Mouse (Mus musculus): Measurements from ENCODE around the gene Gm28230.

The Gm28230 gene

DNA sequence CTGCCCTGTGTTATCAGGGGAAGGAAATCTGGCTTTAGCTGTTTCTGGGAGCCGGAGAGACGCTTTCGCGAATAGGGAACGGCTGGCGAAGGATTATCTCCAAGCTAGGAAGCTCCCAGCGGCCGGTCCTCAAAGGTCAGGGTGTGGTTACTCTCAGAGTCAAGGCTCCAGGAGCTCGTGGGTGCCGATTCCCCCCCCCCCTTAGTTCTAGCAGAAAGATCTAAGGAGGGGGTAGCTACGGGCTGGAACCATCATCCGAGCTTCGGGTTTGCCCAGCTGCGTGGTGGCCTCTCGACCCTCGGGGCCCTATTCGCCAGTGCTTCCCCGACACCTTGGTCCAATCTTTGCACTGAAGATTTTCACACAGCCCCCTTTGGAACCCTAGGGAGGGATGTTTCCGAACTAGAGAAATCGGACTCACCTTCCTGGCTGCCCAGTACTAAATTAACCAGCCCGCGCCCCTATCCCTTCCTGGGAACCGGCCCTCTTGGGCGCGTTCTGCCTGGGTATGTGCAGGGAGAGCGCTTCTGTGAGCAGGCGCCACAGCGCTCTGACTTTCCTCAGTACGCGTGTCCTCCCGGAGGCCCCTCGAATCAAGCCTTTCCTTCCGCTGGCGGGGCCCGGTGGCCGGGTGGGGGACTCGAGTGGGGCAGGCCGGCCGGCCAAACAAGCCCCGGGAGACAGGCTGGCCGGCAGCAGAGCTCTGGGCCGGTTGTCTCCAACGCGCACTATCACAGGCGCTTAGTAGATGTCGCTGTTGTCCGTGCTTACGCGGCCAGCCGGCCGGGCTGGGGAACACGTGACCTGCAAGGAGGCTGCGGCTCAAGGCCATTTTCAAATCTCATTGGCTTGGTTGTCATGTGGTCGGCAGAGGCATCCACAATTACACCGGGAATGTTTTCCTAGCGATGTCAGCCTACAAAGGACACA is 35.2 kb upstream of the Gm28230 start, which contains the start of gene Hoxd10:
Hoxd10 (plus strand) TSS at position 903 of the 930 bp plus-strand sequence.
- DNase-seq: peak; percentile 95

DNA sequence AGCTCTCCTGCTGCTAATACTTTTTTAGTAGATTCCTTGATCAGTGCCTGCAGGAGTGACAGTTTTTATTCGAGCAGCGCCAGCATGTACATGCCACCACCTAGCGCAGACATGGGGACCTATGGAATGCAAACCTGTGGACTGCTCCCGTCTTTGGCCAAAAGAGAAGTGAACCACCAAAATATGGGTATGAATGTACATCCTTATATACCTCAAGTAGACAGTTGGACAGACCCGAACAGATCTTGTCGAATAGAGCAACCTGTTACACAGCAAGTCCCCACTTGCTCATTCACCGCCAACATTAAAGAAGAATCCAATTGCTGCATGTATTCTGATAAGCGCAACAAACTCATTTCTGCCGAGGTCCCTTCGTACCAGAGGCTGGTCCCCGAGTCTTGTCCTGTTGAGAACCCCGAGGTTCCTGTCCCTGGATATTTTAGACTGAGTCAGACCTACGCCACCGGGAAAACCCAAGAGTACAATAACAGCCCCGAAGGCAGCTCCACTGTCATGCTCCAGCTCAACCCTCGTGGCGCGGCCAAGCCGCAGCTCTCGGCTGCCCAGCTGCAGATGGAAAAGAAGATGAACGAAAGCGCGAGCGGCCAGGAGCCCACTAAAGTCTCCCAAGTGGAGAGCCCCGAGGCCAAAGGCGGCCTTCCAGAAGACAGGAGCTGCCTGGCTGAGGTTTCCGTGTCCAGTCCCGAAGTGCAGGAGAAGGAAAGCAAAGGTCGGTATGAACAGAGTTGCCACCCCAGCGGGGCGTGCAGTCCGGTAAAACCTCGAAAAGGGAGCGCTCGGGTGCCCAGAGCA is 34.3 kb upstream of the Gm28230 start:
- DNase-seq: peak; percentile 50

DNA sequence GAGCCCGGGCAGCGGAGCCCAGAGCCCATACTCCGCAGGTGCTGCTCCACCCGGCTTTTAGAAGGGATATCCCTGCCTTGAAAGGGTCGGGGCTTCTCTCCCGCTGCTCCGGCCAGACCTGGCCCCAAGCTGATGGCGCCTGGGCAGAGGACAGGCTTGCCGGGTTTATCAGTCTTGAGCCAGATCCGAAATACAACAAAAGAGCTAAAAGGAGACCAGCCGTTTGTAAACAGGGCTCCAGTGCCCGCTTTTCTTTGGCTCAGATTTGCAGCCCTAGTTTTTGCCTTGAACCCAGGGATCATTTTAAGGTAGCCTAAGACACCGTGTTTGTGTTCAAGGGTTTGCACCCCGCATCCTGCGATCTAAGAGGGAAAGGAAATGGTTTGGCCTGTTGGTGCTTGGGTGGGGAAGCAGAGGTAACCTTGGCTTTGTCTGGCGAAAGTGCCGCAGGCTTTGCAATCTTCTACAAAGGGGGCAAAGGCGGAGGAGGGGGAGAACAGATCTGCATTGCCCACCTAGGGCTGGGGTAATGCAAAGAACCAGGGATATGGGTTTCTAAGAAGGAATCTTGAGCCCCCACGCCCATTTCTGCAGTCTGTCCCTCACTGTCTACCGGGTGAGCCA is 33.6 kb upstream of the Gm28230 start:
- DNase-seq: no peak

DNA sequence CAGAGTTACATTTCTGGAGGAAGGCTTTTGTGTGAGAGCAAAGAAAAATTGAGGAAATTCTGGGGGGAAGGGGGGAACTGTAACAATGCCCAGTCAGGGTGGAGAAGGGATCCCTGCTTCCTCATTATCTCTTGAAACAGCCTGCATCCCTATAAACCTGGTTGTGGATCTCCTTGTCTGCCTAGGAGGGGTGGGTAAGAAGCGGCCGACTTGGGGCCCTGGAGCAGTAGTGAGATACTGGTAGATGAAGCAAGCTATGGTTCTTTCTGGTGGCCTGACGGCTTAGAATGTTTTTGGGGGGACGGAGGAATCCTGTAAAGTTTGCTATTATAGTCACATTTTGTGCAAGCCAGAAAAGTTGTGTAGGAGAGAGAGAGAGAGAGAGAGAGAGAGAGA is 33.1 kb upstream of the Gm28230 start:
- DNase-seq: no peak

DNA sequence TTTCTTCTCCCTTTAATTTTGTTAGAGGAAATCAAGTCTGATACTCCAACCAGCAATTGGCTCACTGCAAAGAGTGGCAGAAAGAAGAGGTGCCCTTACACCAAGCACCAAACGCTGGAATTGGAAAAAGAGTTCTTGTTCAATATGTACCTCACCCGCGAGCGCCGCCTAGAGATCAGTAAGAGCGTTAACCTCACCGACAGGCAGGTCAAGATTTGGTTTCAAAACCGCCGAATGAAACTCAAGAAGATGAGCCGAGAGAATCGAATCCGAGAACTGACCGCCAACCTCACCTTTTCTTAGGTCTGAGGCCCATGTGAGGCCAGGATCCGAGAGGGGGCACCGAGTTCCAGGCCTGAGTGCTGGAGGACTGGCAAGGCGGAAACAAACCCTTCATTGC is 32.5 kb upstream of the Gm28230 start:
- DNase-seq: peak; percentile 84

DNA sequence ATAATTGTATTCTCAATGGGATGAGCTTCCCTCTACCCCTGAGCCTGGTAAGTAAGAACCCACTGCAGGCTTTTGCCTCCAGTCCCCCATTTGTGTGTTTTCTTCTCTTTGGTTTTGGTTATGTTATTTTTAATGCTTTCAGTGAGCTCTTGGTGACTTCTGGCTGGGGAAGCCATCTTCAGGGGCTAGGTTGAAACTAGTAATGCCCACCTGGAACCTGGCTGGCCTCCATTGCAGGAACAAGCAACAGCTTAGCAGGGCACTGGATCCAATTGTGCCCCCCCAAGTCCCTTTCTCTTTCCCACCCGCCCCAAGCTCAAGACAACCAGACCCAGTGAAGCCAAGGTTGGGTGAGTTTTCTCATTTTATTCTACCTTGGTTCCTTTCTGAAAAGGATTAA is 31.1 kb upstream of the Gm28230 start:
- DNase-seq: no peak

DNA sequence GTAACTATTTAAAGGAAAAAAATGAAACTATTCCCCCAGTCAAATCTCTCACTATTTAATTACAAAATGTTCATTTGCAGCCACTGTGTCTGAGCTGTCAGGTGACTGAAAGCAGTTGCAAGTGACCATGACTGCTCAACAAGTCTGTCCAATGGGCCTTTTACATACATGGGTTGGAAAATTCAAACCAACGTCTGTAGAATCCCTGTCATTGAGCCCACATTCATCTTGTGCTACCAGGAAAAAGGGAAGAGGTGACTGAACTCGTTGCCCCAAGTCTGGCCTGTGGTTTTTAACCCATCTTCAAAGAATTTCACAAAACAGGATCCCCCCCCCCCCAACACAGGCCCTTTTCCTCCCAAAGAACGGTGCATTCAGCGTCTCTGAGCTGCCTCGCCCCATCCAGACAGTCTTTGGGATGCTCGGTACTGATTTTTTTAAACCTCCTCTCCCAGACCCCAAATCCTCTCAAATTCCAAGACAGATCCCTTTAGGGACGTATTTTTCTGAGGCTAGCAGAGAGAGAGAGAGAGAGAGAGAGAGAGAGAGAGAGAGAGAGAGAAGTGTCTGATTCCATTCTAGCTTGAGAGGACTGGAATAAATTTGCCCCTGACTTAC is 30.6 kb upstream of the Gm28230 start:
- no peak for DNase-seq

DNA sequence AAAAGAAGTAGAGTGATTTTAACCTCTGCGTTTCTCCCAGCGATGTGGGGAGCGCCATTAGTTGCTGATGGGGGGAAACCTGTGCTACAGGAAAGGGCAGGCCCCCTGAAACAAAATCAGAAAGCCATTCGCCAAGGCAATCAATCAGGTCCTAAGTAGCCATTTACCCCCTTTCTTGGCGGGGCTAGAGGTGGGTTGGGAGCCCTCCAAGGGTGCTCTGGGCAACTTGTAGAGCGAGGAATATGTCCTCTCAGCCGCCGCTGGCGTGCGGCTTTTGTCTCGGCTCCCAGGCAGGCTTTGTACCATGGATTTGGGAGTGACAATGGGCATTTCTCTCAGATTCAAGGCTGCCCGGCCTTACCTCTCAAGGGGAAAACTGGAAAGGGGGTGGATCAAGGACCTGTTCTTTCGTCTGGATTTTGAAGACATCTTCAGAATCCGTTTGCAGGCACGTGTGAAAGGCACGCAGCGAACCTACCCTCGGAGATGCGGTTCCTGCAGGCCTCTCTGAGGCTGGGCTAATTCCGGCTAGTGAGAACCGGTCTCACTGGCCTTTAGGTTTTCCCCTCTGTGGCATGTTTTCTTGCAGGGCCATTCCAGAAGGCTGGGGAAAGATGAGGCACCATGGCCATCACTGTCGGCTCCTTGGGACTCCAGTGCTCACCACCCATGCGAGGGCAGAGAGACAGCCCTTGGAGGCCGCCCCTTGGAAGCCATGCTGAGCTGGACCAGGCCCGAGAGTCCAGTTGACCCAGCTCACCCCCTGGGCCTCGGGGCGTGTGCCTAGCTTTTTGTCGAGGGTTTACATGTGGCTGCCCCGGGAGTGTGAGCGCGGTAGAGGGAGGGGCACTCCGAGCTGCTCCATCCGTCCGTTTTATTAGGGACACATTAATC is 29.8 kb upstream of the Gm28230 start:
- DNase-seq: peak; percentile 72

DNA sequence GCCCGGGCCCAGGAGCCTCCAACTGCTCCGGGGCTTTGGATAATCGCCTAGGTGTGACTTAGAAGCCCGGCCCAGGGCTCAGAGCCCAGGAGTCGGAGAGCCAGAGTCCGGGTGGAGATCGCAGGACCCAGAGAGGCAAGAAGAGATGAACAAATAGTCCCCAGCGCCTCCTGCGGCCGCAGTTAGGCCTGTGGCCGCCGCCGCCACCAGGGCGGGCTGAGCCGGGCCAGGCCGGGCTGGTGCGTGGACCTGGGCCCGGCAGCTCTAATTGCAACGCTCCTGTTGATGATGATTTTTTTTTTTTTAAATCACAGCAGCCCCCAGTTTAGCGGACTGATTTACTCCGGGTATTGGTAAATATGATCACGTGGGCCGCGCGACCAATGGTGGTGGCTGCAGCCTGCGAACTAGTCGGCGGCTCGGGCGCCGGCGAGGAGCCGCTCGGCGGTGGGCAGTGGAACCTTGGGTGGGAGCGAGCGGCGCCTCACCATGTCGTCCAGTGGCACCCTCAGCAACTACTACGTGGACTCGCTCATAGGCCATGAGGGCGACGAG is 28.9 kb upstream of the Gm28230 start, which contains the start of gene Hoxd9:
Hoxd9 (plus strand) TSS at position 161 of the 555 bp plus-strand sequence.
- peak; percentile 88 for DNase-seq

DNA sequence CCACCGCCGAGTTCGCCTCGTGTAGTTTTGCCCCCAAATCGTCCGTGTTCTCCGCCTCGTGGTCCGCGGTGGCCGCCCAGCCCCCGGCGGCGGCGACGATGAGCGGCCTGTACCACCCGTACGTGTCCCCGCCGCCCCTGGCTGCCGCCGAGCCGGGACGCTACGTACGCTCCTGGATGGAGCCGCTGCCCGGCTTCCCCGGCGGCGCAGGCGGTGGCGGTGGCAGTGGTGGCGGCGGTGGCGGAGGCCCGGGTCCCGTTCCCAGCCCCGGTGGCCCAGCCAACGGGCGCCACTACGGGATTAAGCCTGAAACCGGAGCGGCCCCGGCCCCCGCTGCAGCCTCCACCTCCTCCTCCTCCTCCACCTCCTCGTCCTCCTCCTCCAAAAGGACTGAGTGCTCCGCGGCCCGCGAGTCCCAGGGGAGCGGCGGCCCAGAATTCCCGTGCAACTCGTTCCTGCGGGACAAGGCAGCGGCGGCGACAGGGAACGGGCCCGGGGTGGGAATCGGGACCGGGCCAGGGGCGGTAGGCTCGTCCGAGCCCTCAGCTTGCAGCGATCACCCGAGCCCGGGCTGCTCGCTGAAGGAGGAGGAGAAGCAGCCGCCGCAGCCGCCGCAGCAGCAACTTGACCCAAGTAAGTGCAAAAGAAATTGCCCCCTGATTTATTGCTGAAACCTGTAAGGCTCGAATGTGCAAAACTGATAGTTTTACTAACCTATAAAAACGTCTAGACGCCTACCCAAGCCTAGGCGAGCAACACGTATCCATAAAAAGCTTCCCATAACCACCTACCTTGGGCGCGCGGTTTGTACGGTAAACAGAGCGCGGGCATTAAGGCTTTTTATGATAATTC is 28.1 kb upstream of the Gm28230 start:
- DNase-seq: peak; percentile 73

DNA sequence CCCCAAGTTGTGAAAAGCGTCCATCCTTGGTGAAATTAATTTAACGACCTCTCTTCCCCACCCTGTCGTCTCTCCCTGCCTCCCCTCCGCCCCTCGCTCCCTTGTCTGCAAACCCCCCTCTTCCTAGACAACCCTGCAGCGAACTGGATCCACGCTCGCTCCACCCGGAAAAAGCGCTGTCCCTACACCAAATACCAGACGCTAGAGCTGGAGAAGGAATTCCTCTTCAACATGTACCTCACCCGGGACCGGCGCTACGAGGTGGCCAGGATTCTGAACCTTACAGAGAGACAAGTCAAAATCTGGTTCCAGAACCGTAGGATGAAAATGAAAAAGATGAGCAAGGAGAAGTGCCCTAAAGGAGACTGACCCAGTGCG is 27.5 kb upstream of the Gm28230 start:
- DNase-seq: peak; percentile 63

DNA sequence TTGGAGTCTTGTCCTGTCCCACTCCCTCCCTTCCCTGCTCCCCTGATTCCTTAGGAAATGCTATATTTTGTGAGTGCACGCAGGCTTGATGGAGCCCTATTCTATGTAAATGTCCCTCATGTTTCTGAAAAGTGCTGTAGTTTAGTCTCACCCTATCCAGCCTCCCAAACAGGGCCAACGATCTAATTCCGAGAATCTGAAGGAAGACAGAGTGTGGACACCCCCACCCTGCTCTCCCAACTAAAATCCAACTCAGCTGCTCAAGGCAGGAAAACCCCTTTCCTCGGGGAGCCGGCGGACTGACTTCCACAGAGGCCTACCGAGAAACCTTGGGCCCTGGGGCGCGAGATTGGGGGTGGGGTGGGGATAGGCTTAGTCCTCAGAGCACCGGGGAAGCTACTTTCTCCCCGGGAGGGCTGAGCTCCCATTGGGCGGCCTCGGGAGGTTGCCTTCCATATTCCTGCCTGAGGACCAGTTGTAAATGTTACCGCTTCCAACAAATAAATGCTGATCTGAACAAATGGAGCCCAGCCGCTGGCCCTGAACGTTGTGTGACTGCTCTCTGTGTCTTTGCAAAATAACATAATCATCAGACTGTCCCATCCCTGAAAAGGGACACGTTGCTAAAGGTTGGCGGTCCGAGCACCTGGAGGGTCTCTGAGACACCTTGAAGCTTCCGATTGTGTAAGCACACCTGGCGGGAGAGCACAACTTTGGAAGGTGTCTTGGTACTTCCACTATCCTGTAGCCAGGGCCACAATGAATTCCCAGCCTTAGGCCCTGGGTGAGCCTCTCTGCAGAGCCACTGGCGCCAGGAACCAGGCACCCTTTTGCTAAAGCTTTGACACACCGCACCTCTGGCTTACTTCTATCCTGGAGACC is 26.6 kb upstream of the Gm28230 start:
- peak; percentile 64 for DNase-seq

DNA sequence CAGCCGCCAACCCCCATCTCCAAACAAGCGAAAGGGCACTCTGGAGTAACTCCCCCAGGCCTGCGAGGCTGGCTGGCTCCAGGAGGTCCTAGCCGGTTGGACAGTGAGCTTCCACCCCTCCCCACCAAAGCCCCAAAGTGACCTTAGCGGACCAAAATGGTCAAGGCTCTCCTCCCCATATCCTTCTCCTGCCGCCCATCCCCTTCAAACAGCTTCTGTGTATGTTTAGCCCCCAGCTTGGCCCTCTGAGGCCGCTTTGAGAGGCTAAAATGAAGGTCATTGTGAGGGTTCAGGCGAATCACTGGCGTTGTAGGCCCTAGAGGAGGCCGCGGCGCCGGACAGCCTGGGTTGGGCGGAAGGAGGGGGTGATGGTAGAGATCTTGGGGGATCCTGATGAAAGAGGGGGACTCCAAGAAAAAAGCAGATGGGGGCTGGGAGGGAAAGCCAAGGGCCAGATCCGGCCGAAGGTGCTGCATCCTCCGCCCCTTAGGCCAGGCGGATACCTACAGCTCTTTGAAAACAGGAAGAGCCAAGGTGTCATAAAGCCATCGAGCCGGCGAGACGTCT is 25.9 kb upstream of the Gm28230 start:
- DNase-seq: peak; percentile 76

DNA sequence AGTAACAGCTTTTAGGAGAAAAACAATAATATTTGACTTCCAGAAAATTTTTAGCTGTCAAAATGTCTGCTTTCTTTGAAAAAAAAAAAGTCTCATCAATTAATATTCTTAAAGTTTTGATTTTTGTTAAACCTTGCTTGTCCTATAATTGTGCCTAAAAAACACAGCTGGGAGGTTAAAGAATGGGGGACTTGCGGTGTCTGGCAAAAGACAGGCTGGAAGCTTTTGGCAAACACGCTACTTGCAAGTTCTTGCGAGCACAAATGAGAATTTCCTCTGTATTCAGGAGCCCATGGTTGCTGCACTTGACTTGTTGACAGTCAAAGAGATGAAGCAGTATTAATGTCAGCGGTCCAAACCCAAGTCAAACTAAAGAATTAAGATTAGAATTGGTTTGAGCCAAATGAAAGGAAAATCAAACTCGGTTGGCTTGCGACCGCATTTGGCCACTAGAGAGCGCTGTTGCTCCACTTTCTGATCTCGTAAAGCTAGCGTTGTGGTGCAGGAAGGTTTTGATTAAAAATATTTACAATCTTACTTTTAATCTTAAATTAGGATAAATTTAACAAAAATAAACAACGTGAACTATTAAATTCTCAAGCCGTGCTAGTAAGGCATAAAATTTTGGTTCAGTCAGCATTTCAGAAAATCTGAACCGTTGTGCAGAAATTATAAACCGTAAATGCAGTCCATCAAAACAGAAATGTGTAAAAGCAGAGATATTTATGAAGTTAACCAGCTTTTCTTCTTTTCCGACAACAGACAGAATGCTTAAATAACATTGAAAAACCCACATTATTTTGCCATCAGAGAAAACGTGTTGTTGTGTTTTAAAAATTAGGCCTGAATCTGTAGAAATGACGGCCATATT is 24.3 kb upstream of the Gm28230 start:
- DNase-seq: peak; percentile 94

DNA sequence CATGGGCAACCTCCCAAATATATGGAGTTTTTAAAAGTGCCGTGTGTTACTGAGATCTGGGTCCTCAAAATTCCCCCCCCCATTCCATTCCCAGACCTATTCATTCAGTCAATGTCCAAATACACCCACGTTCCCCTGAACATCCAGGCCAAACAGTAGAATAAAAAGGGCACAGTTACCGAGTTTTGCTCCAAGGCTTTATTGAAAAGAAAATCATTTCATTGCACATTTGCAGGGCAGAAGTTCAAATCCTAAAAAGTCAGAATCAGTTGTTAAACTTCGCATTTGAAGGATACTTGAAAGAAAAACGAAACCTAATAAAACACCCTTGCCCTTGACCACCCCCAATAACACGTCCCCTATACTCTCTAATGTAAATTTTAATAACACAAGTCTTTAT is 23.7 kb upstream of the Gm28230 start:
- no peak for DNase-seq

DNA sequence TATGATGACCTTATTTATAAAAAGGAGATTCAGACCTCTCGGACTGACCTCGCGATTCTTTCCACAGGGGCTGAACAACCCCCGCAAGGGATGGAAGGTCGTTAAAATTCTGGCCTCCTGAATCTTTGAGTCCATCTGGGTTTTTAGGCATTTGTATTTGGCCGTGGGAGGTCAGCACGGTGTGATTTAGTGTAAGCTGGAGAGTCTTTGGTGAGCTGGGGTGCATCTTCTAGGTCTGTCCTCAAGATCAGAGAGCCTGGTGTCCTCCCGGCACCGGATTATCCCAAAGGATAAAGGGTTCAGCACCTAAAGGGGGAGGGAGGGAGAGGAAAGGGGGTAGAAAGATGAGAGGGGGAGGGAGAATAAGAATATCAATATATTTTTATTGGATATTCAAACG is 23.2 kb upstream of the Gm28230 start:
- no peak for DNase-seq

DNA sequence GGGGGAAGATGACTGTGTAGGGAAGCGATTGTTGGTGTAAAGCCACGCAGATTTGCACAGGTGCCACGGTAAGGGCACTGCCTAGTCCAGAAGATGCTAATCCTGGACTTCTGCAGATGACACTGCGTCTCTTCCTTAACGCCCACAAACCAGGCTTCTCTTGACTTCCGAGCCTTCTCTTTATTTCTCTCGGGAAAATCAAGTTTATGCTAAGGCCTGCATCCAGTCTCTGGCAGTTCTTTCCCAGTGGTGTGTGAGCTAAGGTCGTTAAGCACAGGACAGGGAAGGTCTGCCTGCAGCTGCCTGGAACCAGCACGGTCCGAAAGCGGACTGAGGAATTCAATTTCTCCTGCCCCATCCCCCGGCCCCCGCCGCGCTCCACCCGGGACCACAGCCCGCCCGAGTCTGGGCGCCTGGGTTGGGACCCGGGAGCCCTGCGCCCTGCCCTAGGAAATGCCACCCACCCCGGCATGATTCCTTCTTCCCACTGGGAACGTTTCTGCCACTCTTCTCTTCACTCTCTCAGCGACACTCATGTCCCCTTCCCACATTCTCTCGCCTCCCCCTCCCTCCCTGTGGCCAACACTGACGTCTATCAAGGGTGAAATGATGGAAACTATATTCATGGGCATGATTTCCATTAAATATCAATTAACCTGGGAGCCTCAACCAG is 22.7 kb upstream of the Gm28230 start:
- peak; percentile 83 for DNase-seq

Data from kidney, postnatal 10 days (tissue).